Mouse (Mus musculus): Measurements from ENCODE around the gene Dixdc1. TPM values are rescaled to one million over a fixed set of nuclear protein-coding genes. Genes with fewer than 3 reads are reported as not detected.
A peak's percentile ranks its signal among the peaks of the same experiment; 100 is the strongest.

Dixdc1 gene
- polyA plus RNA-seq, 1 experiment from 2014 or later, result 18.6 TPM

- peak within 1 kb of the TSS; percentile 96 for H3K27ac ChIP-seq
- H3K9me3 ChIP-seq, result no peaks in the 10 kb centered on the region
- peak; percentile 92 for ATAC-seq (ENCODE audit: low FRiP score)
- peak within 1 kb of the TSS; percentile 76 for H3K4me2 ChIP-seq
- peak within 1 kb of the TSS; percentile 98 for H3K9ac ChIP-seq
- H3K36me3 ChIP-seq (replicated peaks), result peaks cover 33% of the 10 kb centered on the region
- no peaks in the 10 kb centered on the region for H3K27me3 ChIP-seq
- peak within 1 kb of the TSS; percentile 98 for H3K4me3 ChIP-seq (replicated peaks)
- under 1% methylated on average over 70 of the region's 81 CpGs for WGBS
- H3K4me1 ChIP-seq, result peaks cover 14% of the 10 kb centered on the region
Observed at GRCm38 (mm10) chr9:50616766-50617603, 122.3 kb downstream of the Dixdc1 start, which contains the start of the genes Pih1d2 and Nkapd1. Gene Pih1d2 (plus strand): TSS chr9:50617321. Gene Nkapd1 (minus strand): TSS chr9:50617464.

GRCm38 (mm10) chr9:50616161-50616560 lies 123.2 kb downstream of the Dixdc1 start:
- Histone ChIP-seq H3K4me2 (peak overlapping the region; percentile 76), H3K4me3 (replicated peaks) (peak overlapping the region; percentile 98), H3K27me3 (no peaks in the 10 kb centered on the region), H3K9me3 (no peaks in the 10 kb centered on the region), H3K27ac (no peak overlapping the region), H3K36me3 (replicated peaks) (peaks cover 39% of the 10 kb centered on the region), H3K9ac (peak overlapping the region; percentile 98), H3K4me1 (peaks cover 14% of the 10 kb centered on the region)
- no peak for ATAC-seq (ENCODE audit: low FRiP score)
- 47% methylated on average over 11 of the region's 11 CpGs for WGBS

Other genes with a start within 250 kb of the Dixdc1 start
- 0.36 TPM in 1 of 2 replicates, not detected in the other for gene Plet1, start 245.0 kb downstream of the Dixdc1 start, polyA plus RNA-seq (2016; fragmentation: Nextera tagmentation; extraction: Ambion mirVana)
- gene Pts, start 210.8 kb downstream of the Dixdc1 start, polyA plus RNA-seq (2016; fragmentation: Nextera tagmentation; extraction: Ambion mirVana), result 95.4 and 96.2 TPM in 2 replicates
- gene Il18, start 184.7 kb downstream of the Dixdc1 start, polyA plus RNA-seq (2016; fragmentation: Nextera tagmentation; extraction: Ambion mirVana), result 12.3 and 16.1 TPM in 2 replicates
- gene Bco2, start 184.3 kb downstream of the Dixdc1 start, polyA plus RNA-seq (2016; fragmentation: Nextera tagmentation; extraction: Ambion mirVana), result 0.46 and 0.56 TPM in 2 replicates
- gene Tex12, start 178.2 kb downstream of the Dixdc1 start, polyA plus RNA-seq (2016; fragmentation: Nextera tagmentation; extraction: Ambion mirVana), result 0.32 and 0.33 TPM in 2 replicates
- gene Sdhd, start 135.7 kb downstream of the Dixdc1 start, polyA plus RNA-seq (2016; fragmentation: Nextera tagmentation; extraction: Ambion mirVana), result 219 and 221 TPM in 2 replicates
- 385 and 386 TPM in 2 replicates for gene Timm8b, start 135.6 kb downstream of the Dixdc1 start, polyA plus RNA-seq (2016; fragmentation: Nextera tagmentation; extraction: Ambion mirVana)
- gene Pih1d2, start 122.2 kb downstream of the Dixdc1 start, polyA plus RNA-seq (2016; fragmentation: Nextera tagmentation; extraction: Ambion mirVana), result 8.2 and 8.7 TPM in 2 replicates
- gene Nkapd1, start 122.1 kb downstream of the Dixdc1 start, polyA plus RNA-seq (2016; fragmentation: Nextera tagmentation; extraction: Ambion mirVana), result 27.0 and 28.3 TPM in 2 replicates
- 43.4 and 48.3 TPM in 2 replicates for gene Dlat, start 79.7 kb downstream of the Dixdc1 start, polyA plus RNA-seq (2016; fragmentation: Nextera tagmentation; extraction: Ambion mirVana)
- 0.88 and 1.6 TPM in 2 replicates for gene 2310030G06Rik, start 7.0 kb upstream of the Dixdc1 start, polyA plus RNA-seq (2016; fragmentation: Nextera tagmentation; extraction: Ambion mirVana)
- gene Cryab, start 11.8 kb upstream of the Dixdc1 start, polyA plus RNA-seq (2016; fragmentation: Nextera tagmentation; extraction: Ambion mirVana), result 3.9 and 6.5 TPM in 2 replicates
- gene Hspb2, start 12.8 kb upstream of the Dixdc1 start, polyA plus RNA-seq (2016; fragmentation: Nextera tagmentation; extraction: Ambion mirVana), result 0.54 TPM in 1 of 2 replicates, not detected in the other
- gene Fdxacb1, start 28.7 kb upstream of the Dixdc1 start, polyA plus RNA-seq (2016; fragmentation: Nextera tagmentation; extraction: Ambion mirVana), result 10.6 and 11.7 TPM in 2 replicates
- 38.0 and 40.6 TPM in 2 replicates for gene Alg9, start 35.5 kb upstream of the Dixdc1 start, polyA plus RNA-seq (2016; fragmentation: Nextera tagmentation; extraction: Ambion mirVana)
- gene 1110032A03Rik, start 36.0 kb upstream of the Dixdc1 start, polyA plus RNA-seq (2016; fragmentation: Nextera tagmentation; extraction: Ambion mirVana), result 35.6 and 38.0 TPM in 2 replicates
- gene Ppp2r1b, start 105.8 kb upstream of the Dixdc1 start, polyA plus RNA-seq (2016; fragmentation: Nextera tagmentation; extraction: Ambion mirVana), result 109 and 112 TPM in 2 replicates